Mouse (Mus musculus) midbrain, postnatal 0 days (tissue): ENCODE results near the gene Plcl1. TPM values are rescaled to one million over a fixed set of nuclear protein-coding genes. Genes with fewer than 3 reads are reported as not detected.

Source experiments
- ATAC-seq: fragments of 200-750 bp; cut with Nextera tagmentation; 2 replicates; pipeline ENCODE4 v1.8.0; 2017; ENCODE audit warnings: moderate number of reproducible peaks, mild to moderate bottlenecking, moderate TSS enrichment, moderate library complexity; ENCODE audit not compliant: low FRiP score
- DNase-seq: peaks from one replicate; pipeline ENCODE4 v3.0.0-alpha.2; 2015; ENCODE audit warnings: low spot score
- H3K27ac ChIP-seq: fragments of 300-500 bp; sonication (generic); 2 replicates; pipeline ENCODE4 v1.5.1; 2014; ENCODE audit warnings: low read depth, mild to moderate bottlenecking, low read length, mixed read lengths
- H3K27me3 ChIP-seq: fragments of 300-500 bp; sonication (generic); 2 replicates; pipeline ENCODE4 v1.6.1; 2014; ENCODE audit warnings: low read length, control low read depth, mixed read lengths; ENCODE audit not compliant: insufficient read depth
- H3K36me3 ChIP-seq: fragments of 300-500 bp; sonication (generic); 2 replicates; pipeline ENCODE4 v1.6.1; 2014; ENCODE audit warnings: low read length, control low read depth, mixed read lengths; ENCODE audit not compliant: insufficient read depth
- H3K4me1 ChIP-seq: fragments of 300-500 bp; sonication (generic); 2 replicates; pipeline ENCODE4 v1.6.1; 2014; ENCODE audit warnings: mild to moderate bottlenecking, control low read depth, antibody characterized with exemption, low read length, mixed read lengths; ENCODE audit not compliant: insufficient read depth
- H3K4me2 ChIP-seq: fragments of 300-500 bp; sonication (generic); 2 replicates; pipeline ENCODE4 v1.6.1; 2014; ENCODE audit warnings: low read depth, mild to moderate bottlenecking, low read length, mixed read lengths; ENCODE audit not compliant: poor library complexity, severe bottlenecking
- H3K4me3 ChIP-seq: fragments of 300-500 bp; sonication (generic); 2 replicates; pipeline ENCODE4 v1.5.1; 2014; ENCODE audit warnings: low read depth, mild to moderate bottlenecking, low read length, moderate library complexity
- H3K9ac ChIP-seq: fragments of 300-500 bp; sonication (generic); replicated peaks from 2 replicates; pipeline ENCODE4 v1.6.1; 2014; ENCODE audit warnings: mild to moderate bottlenecking, low read length, moderate library complexity, mixed read lengths; ENCODE audit not compliant: poor library complexity, severe bottlenecking
- H3K9me3 ChIP-seq: fragments of 300-500 bp; sonication (generic); 2 replicates; pipeline ENCODE4 v1.6.1; 2016; ENCODE audit warnings: low read length, control low read depth
- CTCF ChIP-seq: IDR thresholded peaks from 2 replicates; pipeline ENCODE4 v1.5.1; 2016; ENCODE audit warnings: antibody characterized with exemption, mild to moderate bottlenecking
- WGBS: fragments of 180-500 bp; shearing (Covaris S2); extraction: QIAGEN DNeasy Blood & Tissue Kit; methylation state at CpG from one replicate; pipeline ENCODE4 v1.1.7; 2014; 5-methylcytosine and 5-hydroxymethylcytosine counted together
- polyA plus RNA-seq: library from polyadenylated mRNA; unstranded; fragments of >200 nt; fragmentation: Nextera tagmentation; extraction: Ambion mirVana; gene quantifications from 2 replicates; pipeline ENCODE4 v1.2.1, GENCODE M21; 2015
- total RNA-seq: library from RNA; depleted of rRNA; stranded (reverse); fragments of >200 nt; gene quantifications from 2 replicates; pipeline ENCODE4 v1.2.3, GENCODE M21; 2014

Gene Plcl1
- total and polyA plus RNA-seq, 2 experiments from 2014 or later: 3.9 to 9.4 TPM

GRCm38 (mm10) chr1:55725428-55725827, 319.7 kb downstream of the Plcl1 start:
- ATAC-seq: no peak
- TF ChIP-seq CTCF: no peak
- H3K4me1 ChIP-seq: no peaks in the 10 kb centered on the region
- no peaks in the 10 kb centered on the region for H3K9me3 ChIP-seq
- no peaks in the 10 kb centered on the region for H3K36me3 ChIP-seq
- H3K4me2 ChIP-seq: no peak overlapping the region
- DNase-seq: no peak
- no peak overlapping the region for H3K4me3 ChIP-seq
- H3K27me3 ChIP-seq: no peaks in the 10 kb centered on the region
- no peak overlapping the region for H3K9ac ChIP-seq
- 64% methylated on average over 3 of the region's 3 CpGs for WGBS
- no peak overlapping the region for H3K27ac ChIP-seq

GRCm38 (mm10) chr1:55729332-55729731, 323.6 kb downstream of the Plcl1 start:
- no peaks in the 10 kb centered on the region for H3K27me3 ChIP-seq
- no peak for ATAC-seq
- WGBS: 63% methylated on average over 3 of the region's 3 CpGs
- DNase-seq: no peak
- no peak overlapping the region for H3K4me3 ChIP-seq
- no peaks in the 10 kb centered on the region for H3K36me3 ChIP-seq
- no peak overlapping the region for H3K27ac ChIP-seq
- no peaks in the 10 kb centered on the region for H3K9me3 ChIP-seq
- H3K9ac ChIP-seq: no peak overlapping the region
- no peaks in the 10 kb centered on the region for H3K4me1 ChIP-seq
- H3K4me2 ChIP-seq: no peak overlapping the region
- TF ChIP-seq CTCF: no peak

GRCm38 (mm10) chr1:55732951-55733350, 327.2 kb downstream of the Plcl1 start:
- DNase-seq: no peak
- 74% methylated on average over 3 of the region's 3 CpGs for WGBS

GRCm38 (mm10) chr1:55736054-55736740, 330.5 kb downstream of the Plcl1 start:
- Histone ChIP-seq H3K9ac (no peak overlapping the region), H3K9me3 (no peaks in the 10 kb centered on the region), H3K4me3 (no peak overlapping the region), H3K36me3 (no peaks in the 10 kb centered on the region), H3K4me1 (no peaks in the 10 kb centered on the region), H3K27ac (no peak overlapping the region), H3K27me3 (no peaks in the 10 kb centered on the region), H3K4me2 (no peak overlapping the region)
- WGBS: 87% methylated on average over 14 of the region's 14 CpGs
- ATAC-seq (peak; percentile 79), DNase-seq (peak; percentile 91)
- peak; percentile 88 for TF ChIP-seq CTCF

More at GRCm38 (mm10) chr1:55732951-55733350, 327.2 kb downstream of the Plcl1 start:
- no peak overlapping the region for H3K9ac ChIP-seq
- no peaks in the 10 kb centered on the region for H3K27me3 ChIP-seq
- H3K4me3 ChIP-seq: no peak overlapping the region
- no peaks in the 10 kb centered on the region for H3K9me3 ChIP-seq
- no peaks in the 10 kb centered on the region for H3K36me3 ChIP-seq
- H3K4me2 ChIP-seq: no peak overlapping the region
- H3K27ac ChIP-seq: no peak overlapping the region
- no peak for ATAC-seq
- no peaks in the 10 kb centered on the region for H3K4me1 ChIP-seq
- no peak for TF ChIP-seq CTCF

- H3K4me3 ChIP-seq: no peak overlapping the region
- no peak for ATAC-seq
- H3K36me3 ChIP-seq: no peaks in the 10 kb centered on the region
- DNase-seq: no peak
- H3K4me1 ChIP-seq: no peaks in the 10 kb centered on the region
- WGBS: 73% methylated on average over 5 of the region's 5 CpGs
- no peak overlapping the region for H3K4me2 ChIP-seq
- no peak overlapping the region for H3K9ac ChIP-seq
- H3K9me3 ChIP-seq: no peaks in the 10 kb centered on the region
- TF ChIP-seq CTCF: no peak
- H3K27ac ChIP-seq: no peak overlapping the region
- H3K27me3 ChIP-seq: no peaks in the 10 kb centered on the region
Measured at GRCm38 (mm10) chr1:55736762-55737288, 331.1 kb downstream of the Plcl1 start.

- TF ChIP-seq CTCF: no peak
- H3K4me3 ChIP-seq: no peak overlapping the region
- no peak overlapping the region for H3K9ac ChIP-seq
- H3K27me3 ChIP-seq: no peaks in the 10 kb centered on the region
- no peaks in the 10 kb centered on the region for H3K36me3 ChIP-seq
- ATAC-seq (no peak), DNase-seq (no peak)
- no peak overlapping the region for H3K27ac ChIP-seq
- H3K4me2 ChIP-seq: no peak overlapping the region
- H3K9me3 ChIP-seq: no peaks in the 10 kb centered on the region
- no peaks in the 10 kb centered on the region for H3K4me1 ChIP-seq
- WGBS: 64% methylated on average over 12 of the region's 12 CpGs
Measured at GRCm38 (mm10) chr1:55738746-55739365, 333.1 kb downstream of the Plcl1 start.
